Mouse (Mus musculus): ENCODE data around the gene Cap2.

Cap2 gene

GRCm38 (mm10) chr13:46571961-46572647 lies 70.5 kb downstream of the Cap2 start:
- DNase-seq: peak; percentile 52

GRCm38 (mm10) chr13:46572648-46573163 lies 71.1 kb downstream of the Cap2 start:
- no peak for DNase-seq

- DNase-seq: no peak
These were observed 72.6 kb downstream of the Cap2 start for GRCm38 (mm10) chr13:46574201-46574600.

DNA sequence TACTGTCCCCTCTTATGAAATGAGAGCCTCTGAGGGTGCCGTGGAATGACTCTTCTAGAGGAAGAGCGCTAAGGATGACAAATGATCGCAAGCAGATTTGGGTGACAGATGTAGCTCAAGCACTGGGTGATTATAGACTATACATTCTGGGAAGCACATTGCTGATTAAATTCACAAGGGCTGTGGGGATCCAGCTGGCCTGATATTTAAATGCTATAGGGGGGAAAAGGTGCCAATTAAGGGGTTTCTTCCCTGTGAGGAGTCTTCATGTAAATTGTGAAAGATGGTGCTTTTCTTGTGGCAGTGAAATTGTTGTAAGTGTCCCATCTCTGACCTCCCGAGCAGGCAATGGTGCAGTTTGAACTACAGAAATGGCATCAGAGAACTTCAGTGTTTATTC lies 73.1 kb downstream of the Cap2 start:
- DNase-seq: no peak

- DNase-seq: no peak
These were observed 83.2 kb downstream of the Cap2 start for GRCm38 (mm10) chr13:46584860-46585259.

GRCm38 (mm10) chr13:46587717-46588289 lies 86.2 kb downstream of the Cap2 start:
- no peak for DNase-seq

DNA sequence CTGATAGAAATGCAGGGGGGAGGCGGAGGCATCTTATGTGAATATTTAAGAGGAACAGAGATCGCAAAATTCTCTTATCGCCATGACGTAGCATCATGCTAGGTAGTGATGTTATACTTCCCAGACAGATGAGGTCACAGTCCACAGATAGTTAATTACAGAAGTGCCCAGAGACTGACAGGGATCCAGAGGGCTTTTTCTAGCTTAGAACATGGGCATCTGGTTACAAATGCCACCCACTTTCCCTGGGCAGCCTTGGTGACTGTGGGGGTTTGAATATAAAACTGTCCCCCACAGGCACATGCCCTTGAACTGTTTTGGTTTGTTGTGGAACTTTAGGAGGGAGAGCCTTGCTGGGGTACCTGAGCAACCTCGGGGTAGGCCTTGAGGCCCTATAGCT lies 87.0 kb downstream of the Cap2 start:
- no peak for DNase-seq

GRCm38 (mm10) chr13:46590885-46591284 lies 89.2 kb downstream of the Cap2 start:
- no peak for DNase-seq

- no peak for DNase-seq
These were observed 99.0 kb downstream of the Cap2 start for GRCm38 (mm10) chr13:46600694-46601093.

GRCm38 (mm10) chr13:46601386-46601785 lies 99.7 kb downstream of the Cap2 start:
- DNase-seq: no peak

DNA sequence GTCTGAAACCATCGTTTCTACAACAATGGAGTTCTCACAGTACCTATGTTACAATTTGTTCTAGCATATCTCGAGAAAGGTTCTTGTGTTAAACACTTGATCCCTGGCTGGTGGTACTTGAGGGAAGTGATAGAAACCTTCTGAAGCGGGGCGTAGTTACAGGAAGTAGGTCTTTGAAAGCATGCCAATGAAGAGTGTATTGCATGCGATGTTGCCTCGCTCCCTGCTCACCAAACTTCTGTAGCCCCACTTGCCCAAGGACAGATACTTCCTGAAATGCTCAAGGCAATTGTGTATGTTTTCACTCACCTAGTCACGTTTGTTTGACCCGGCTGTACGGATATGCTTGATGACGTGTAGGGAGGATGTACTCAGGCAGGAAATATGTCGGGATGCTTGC lies 101.0 kb downstream of the Cap2 start:
- DNase-seq: no peak

DNA sequence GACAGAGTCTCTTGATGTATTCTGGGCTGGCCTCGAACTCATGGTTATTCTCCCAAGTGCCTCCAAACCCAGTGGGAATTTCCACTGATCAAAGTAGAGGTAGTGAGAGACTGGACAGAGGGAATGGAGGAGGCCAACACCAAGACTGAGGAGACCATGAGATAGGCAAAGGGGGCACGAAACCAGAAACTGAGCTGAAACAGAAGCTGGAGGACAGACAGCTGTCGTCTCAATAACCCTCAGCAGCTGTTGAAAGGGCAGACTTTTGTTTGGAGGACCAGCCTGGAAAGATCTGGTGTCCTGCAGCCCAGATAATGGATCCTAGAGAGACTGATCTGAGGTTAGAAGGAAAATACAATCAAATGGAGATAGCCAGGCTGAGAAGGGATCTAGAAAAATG lies 109.4 kb downstream of the Cap2 start:
- DNase-seq: no peak

- no peak for DNase-seq
These were observed 112.1 kb downstream of the Cap2 start for GRCm38 (mm10) chr13:46613694-46614272.

- DNase-seq: no peak
These were observed 115.2 kb downstream of the Cap2 start for GRCm38 (mm10) chr13:46616673-46617362.

- DNase-seq: peak; percentile 15
These were observed 118.0 kb downstream of the Cap2 start for GRCm38 (mm10) chr13:46619633-46620032.

DNA sequence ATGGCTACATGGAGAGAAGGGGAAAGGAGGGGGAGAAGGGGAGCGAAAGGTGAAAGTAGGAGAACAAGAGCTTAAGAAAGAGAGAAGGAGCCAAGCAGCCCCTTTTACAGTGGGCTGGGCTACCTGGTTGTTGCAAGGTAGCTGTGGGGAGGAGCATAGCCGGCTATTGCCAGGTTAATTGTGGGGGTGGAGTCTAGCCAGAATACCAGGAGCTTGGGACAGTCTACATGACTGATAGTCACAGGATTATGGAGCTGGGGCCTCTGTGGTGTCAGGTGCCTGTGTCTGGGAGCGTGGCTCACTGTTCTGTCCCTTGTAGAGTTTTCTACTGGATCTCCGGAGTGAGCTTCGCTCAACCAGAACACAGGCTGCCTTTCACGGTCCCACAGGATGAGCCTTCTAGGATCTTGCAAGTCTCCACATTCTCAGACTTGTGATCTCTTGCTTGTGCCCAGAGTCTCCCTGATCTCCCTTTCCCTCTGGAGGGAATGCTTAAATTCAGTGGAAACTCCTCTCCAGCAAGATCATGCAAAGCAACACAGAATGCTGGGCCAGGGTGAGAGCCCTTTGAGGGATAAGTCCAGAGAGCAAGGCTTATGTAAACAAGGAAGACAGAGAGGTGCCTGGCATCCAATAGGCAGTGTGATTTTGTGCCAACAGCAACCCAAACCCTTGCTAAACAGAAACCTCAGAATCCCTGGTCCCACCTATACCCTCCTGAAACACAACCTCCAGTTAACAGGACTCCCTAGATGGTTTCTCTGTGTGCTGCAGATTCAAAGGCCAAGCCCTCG lies 119.5 kb downstream of the Cap2 start:
- no peak for DNase-seq

- DNase-seq: no peak
These were observed 125.0 kb downstream of the Cap2 start for GRCm38 (mm10) chr13:46626608-46627007.

- peak; percentile 50 for DNase-seq
These were observed 126.2 kb downstream of the Cap2 start for GRCm38 (mm10) chr13:46627841-46628240.

GRCm38 (mm10) chr13:46629391-46629790 lies 127.7 kb downstream of the Cap2 start:
- DNase-seq: no peak

GRCm38 (mm10) chr13:46632796-46633195 lies 131.1 kb downstream of the Cap2 start:
- no peak for DNase-seq

GRCm38 (mm10) chr13:46633320-46634132 lies 131.9 kb downstream of the Cap2 start:
- no peak for DNase-seq

- DNase-seq: no peak
These were observed 132.5 kb downstream of the Cap2 start for GRCm38 (mm10) chr13:46634133-46634488.

Data from lung, postnatal 14 days (tissue).